Mouse (Mus musculus) myocyte (in vitro differentiated cells): ENCODE measurements around the gene Psmb6.

Experiments
- MYOG ChIP-seq, 3 experiments: IDR thresholded peaks; one replicate each; pipeline ENCODE4 v1.6.1; 2011; ENCODE audit warnings: control low read depth in 2 of 3, low read depth in 2 of 3, mild to moderate bottlenecking in 2 of 3; ENCODE audit not compliant: insufficient read length in 2 of 3, control insufficient read depth in 1 of 3, insufficient read depth in 1 of 3
- POLR2A ChIP-seq: IDR thresholded peaks from one replicate; pipeline ENCODE4 v1.6.1; 2011; ENCODE audit warnings: low read depth, mild to moderate bottlenecking, control low read depth, moderate library complexity; ENCODE audit not compliant: insufficient read length

- TF ChIP-seq POLR2A (no peak), MYOG (IDR thresholded peaks at IDR 0.05; ENCODE audit: control insufficient read depth in 1 of 3, insufficient read depth in 1 of 3, insufficient read length in 2 of 3, low read depth in 2 of 3) (no peak)
Measured at GRCm38 (mm10) chr11:70532839-70533238, 7.7 kb downstream of the Psmb6 start, which contains the start of gene Gm40193.
